Mouse (Mus musculus): ENCODE results near the gene Ppp1r12c. TPM values are rescaled to one million over a fixed set of nuclear protein-coding genes. Genes with fewer than 3 reads are reported as not detected.

Ppp1r12c gene
- total and polyA plus RNA-seq, 2 experiments from 2014 or later = 22.5 to 89.1 TPM

DNA sequence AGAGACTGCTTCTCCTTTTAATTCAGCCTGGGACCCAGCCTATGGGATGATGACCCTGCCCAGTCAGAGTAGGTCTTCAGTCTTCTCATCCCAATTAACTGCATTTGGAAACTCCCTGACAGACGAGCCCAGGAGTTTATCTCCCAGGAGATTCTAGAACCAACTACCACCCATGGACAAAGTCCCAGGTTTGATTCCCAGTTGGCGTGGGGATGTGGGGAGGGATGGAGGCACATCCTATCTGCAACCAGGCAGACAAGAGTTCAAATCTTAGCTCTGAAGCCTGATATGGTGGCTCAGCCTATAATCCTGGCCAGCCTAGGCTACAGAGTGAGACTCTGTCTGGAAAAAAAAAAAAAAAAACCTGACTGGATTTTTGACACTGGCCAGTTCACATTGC lies 63.8 kb downstream of the Ppp1r12c start:
- Histone ChIP-seq H3K4me2 (ENCODE audit: low read depth, low read length) (no peak overlapping the region), H3K9me3 (replicated peaks; ENCODE audit: control insufficient read depth, low read length) (no peaks in the 10 kb centered on the region), H3K4me1 (ENCODE audit: control insufficient read depth, insufficient read depth) (no peaks in the 10 kb centered on the region), H3K36me3 (replicated peaks; ENCODE audit: control insufficient read depth, insufficient read depth, low read length) (peaks cover 93% of the 10 kb centered on the region), H3K9ac (replicated peaks; ENCODE audit: low read depth, low read length) (no peak overlapping the region), H3K27ac (ENCODE audit: low read depth) (no peak overlapping the region), H3K4me3 (ENCODE audit: low read depth, low read length) (no peak overlapping the region), H3K27me3 (ENCODE audit: control insufficient read depth, insufficient read depth, low read length) (no peaks in the 10 kb centered on the region)
- no peak for TF ChIP-seq CTCF (IDR thresholded peaks at IDR 0.05; ENCODE audit: low read depth)
- TF ChIP-seq EP300 (IDR thresholded peaks at IDR 0.05; ENCODE audit: low read depth) = no peak
- 75% methylated on average over 2 of the region's 2 CpGs for WGBS
- no peak for DNase-seq (ENCODE audit: low spot score)
- ATAC-seq (ENCODE audit: insufficient read depth, low read depth) = no peak

DNA sequence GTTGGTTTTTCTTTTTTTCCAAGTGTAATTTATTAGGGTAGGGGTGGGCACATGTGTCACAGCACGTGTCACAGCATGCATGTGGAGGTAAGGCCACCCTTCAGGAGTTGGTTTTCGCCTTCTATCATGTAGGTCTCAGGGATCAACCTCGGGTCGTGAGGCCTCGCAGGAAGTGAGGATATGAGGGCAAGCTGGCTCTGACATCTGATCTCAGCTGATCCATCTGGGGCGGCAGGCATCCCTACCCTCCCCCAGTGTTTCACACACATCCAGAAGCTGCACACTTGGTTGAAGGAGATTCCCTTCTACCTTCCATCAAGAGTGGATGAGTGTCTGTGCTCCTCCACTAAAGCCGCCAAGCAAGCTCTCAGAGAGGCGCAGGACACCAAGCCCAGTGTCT lies 69.5 kb downstream of the Ppp1r12c start:
- Histone ChIP-seq H3K4me3 (ENCODE audit: low read depth, low read length) (no peak overlapping the region), H3K36me3 (replicated peaks; ENCODE audit: control insufficient read depth, insufficient read depth, low read length) (peaks cover 82% of the 10 kb centered on the region), H3K4me1 (ENCODE audit: control insufficient read depth, insufficient read depth) (no peaks in the 10 kb centered on the region), H3K27me3 (ENCODE audit: control insufficient read depth, insufficient read depth, low read length) (no peaks in the 10 kb centered on the region), H3K27ac (ENCODE audit: low read depth) (no peak overlapping the region), H3K4me2 (ENCODE audit: low read depth, low read length) (no peak overlapping the region), H3K9me3 (replicated peaks; ENCODE audit: control insufficient read depth, low read length) (no peaks in the 10 kb centered on the region), H3K9ac (replicated peaks; ENCODE audit: low read depth, low read length) (no peak overlapping the region)
- DNase-seq (ENCODE audit: low spot score) = no peak
- ATAC-seq (ENCODE audit: insufficient read depth, low read depth) = no peak
- no peak for TF ChIP-seq CTCF (IDR thresholded peaks at IDR 0.05; ENCODE audit: low read depth)
- no peak for TF ChIP-seq EP300 (IDR thresholded peaks at IDR 0.05; ENCODE audit: low read depth)
- 94% methylated on average over 8 of the region's 8 CpGs for WGBS

GRCm38 (mm10) chr7:4431548-4431947 lies 69.9 kb downstream of the Ppp1r12c start:
- no peaks in the 10 kb centered on the region for H3K27me3 ChIP-seq (ENCODE audit: control insufficient read depth, insufficient read depth, low read length)
- no peak overlapping the region for H3K4me2 ChIP-seq (ENCODE audit: low read depth, low read length)
- no peaks in the 10 kb centered on the region for H3K9me3 ChIP-seq (replicated peaks; ENCODE audit: control insufficient read depth, low read length)
- H3K9ac ChIP-seq (replicated peaks; ENCODE audit: low read depth, low read length) = no peak overlapping the region
- H3K36me3 ChIP-seq (replicated peaks; ENCODE audit: control insufficient read depth, insufficient read depth, low read length) = peaks cover 78% of the 10 kb centered on the region
- H3K4me1 ChIP-seq (ENCODE audit: control insufficient read depth, insufficient read depth) = no peaks in the 10 kb centered on the region
- H3K27ac ChIP-seq (ENCODE audit: low read depth) = no peak overlapping the region
- TF ChIP-seq EP300 (IDR thresholded peaks at IDR 0.05; ENCODE audit: low read depth) = no peak
- peak; percentile 92 for TF ChIP-seq CTCF (IDR thresholded peaks at IDR 0.05; ENCODE audit: low read depth)
- H3K4me3 ChIP-seq (ENCODE audit: low read depth, low read length) = no peak overlapping the region
- WGBS = 82% methylated on average over 6 of the region's 6 CpGs
- no peak for ATAC-seq (ENCODE audit: insufficient read depth, low read depth)
- peak; percentile 42 for DNase-seq (ENCODE audit: low spot score)

Small RNA genes lying within 50 kb of the gene (microRNA-seq; reads per million reads assigned to microRNA genes)
- not detected for gene Gm24605

Other genes starting within 250 kb of the Ppp1r12c start
- not detected in 2 replicates for gene Ncr1, start 164.0 kb downstream of the Ppp1r12c start, total RNA-seq (2014; rRNA removed; ENCODE audit: low replicate concordance)
- not detected in 2 replicates for gene Ncr1, start 164.0 kb downstream of the Ppp1r12c start, polyA plus RNA-seq (2015; fragmentation: Nextera tagmentation; extraction: Ambion mirVana)
- gene Gp6, start 103.9 kb downstream of the Ppp1r12c start, total RNA-seq (2014; rRNA removed; ENCODE audit: low replicate concordance) = 0.08 TPM in 1 of 2 replicates, not detected in the other
- gene Gp6, start 103.9 kb downstream of the Ppp1r12c start, polyA plus RNA-seq (2015; fragmentation: Nextera tagmentation; extraction: Ambion mirVana) = 0.08 TPM in 1 of 2 replicates, not detected in the other
- 19.4 and 70.3 TPM in 2 replicates for gene Rdh13, start 56.0 kb downstream of the Ppp1r12c start, total RNA-seq (2014; rRNA removed; ENCODE audit: low replicate concordance)
- gene Rdh13, start 56.0 kb downstream of the Ppp1r12c start, polyA plus RNA-seq (2015; fragmentation: Nextera tagmentation; extraction: Ambion mirVana) = 24.9 and 28.0 TPM in 2 replicates
- gene Eps8l1, start 41.0 kb downstream of the Ppp1r12c start, total RNA-seq (2014; rRNA removed; ENCODE audit: low replicate concordance) = 0.88 and 6.1 TPM in 2 replicates
- 1.00 and 4.0 TPM in 2 replicates for gene Eps8l1, start 41.0 kb downstream of the Ppp1r12c start, polyA plus RNA-seq (2015; fragmentation: Nextera tagmentation; extraction: Ambion mirVana)
- 27.4 and 28.3 TPM in 2 replicates for gene Tnnt1, start 14.7 kb upstream of the Ppp1r12c start, total RNA-seq (2014; rRNA removed; ENCODE audit: low replicate concordance)
- 93.7 and 106 TPM in 2 replicates for gene Tnnt1, start 14.7 kb upstream of the Ppp1r12c start, polyA plus RNA-seq (2015; fragmentation: Nextera tagmentation; extraction: Ambion mirVana)
- gene Tnni3, start 22.5 kb upstream of the Ppp1r12c start, total RNA-seq (2014; rRNA removed; ENCODE audit: low replicate concordance) = 4,764 and 5,473 TPM in 2 replicates
- gene Tnni3, start 22.5 kb upstream of the Ppp1r12c start, polyA plus RNA-seq (2015; fragmentation: Nextera tagmentation; extraction: Ambion mirVana) = 8,811 and 8,917 TPM in 2 replicates
- gene Dnaaf3, start 30.8 kb upstream of the Ppp1r12c start, total RNA-seq (2014; rRNA removed; ENCODE audit: low replicate concordance) = 0.11 and 2.6 TPM in 2 replicates
- 0.60 and 0.63 TPM in 2 replicates for gene Dnaaf3, start 30.8 kb upstream of the Ppp1r12c start, polyA plus RNA-seq (2015; fragmentation: Nextera tagmentation; extraction: Ambion mirVana)
- gene Syt5, start 45.9 kb upstream of the Ppp1r12c start, total RNA-seq (2014; rRNA removed; ENCODE audit: low replicate concordance) = 0.23 and 1.4 TPM in 2 replicates
- gene Syt5, start 45.9 kb upstream of the Ppp1r12c start, polyA plus RNA-seq (2015; fragmentation: Nextera tagmentation; extraction: Ambion mirVana) = 0.70 and 0.92 TPM in 2 replicates
- not detected in 2 replicates for gene Ptprh, start 102.4 kb upstream of the Ppp1r12c start, total RNA-seq (2014; rRNA removed; ENCODE audit: low replicate concordance)
- gene Ptprh, start 102.4 kb upstream of the Ppp1r12c start, polyA plus RNA-seq (2015; fragmentation: Nextera tagmentation; extraction: Ambion mirVana) = not detected in 2 replicates
- gene Tmem86b, start 129.7 kb upstream of the Ppp1r12c start, total RNA-seq (2014; rRNA removed; ENCODE audit: low replicate concordance) = 4.8 and 11.5 TPM in 2 replicates
- 0.33 and 0.82 TPM in 2 replicates for gene Tmem86b, start 129.7 kb upstream of the Ppp1r12c start, polyA plus RNA-seq (2015; fragmentation: Nextera tagmentation; extraction: Ambion mirVana)
- 101 and 146 TPM in 2 replicates for gene Ppp6r1, start 157.3 kb upstream of the Ppp1r12c start, total RNA-seq (2014; rRNA removed; ENCODE audit: low replicate concordance)
- 4.9 and 5.7 TPM in 2 replicates for gene Ppp6r1, start 157.3 kb upstream of the Ppp1r12c start, polyA plus RNA-seq (2015; fragmentation: Nextera tagmentation; extraction: Ambion mirVana)
- 138 and 156 TPM in 2 replicates for gene Hspbp1, start 183.4 kb upstream of the Ppp1r12c start, total RNA-seq (2014; rRNA removed; ENCODE audit: low replicate concordance)
- 69.8 and 72.9 TPM in 2 replicates for gene Hspbp1, start 183.4 kb upstream of the Ppp1r12c start, polyA plus RNA-seq (2015; fragmentation: Nextera tagmentation; extraction: Ambion mirVana)
- 7.1 and 10.9 TPM in 2 replicates for gene Brsk1, start 188.9 kb upstream of the Ppp1r12c start, total RNA-seq (2014; rRNA removed; ENCODE audit: low replicate concordance)
- gene Brsk1, start 188.9 kb upstream of the Ppp1r12c start, polyA plus RNA-seq (2015; fragmentation: Nextera tagmentation; extraction: Ambion mirVana) = 0.22 and 0.36 TPM in 2 replicates
- 0.23 TPM in 1 of 2 replicates, not detected in the other for gene Tmem150b, start 223.6 kb upstream of the Ppp1r12c start, total RNA-seq (2014; rRNA removed; ENCODE audit: low replicate concordance)
- not detected in 2 replicates for gene Tmem150b, start 223.6 kb upstream of the Ppp1r12c start, polyA plus RNA-seq (2015; fragmentation: Nextera tagmentation; extraction: Ambion mirVana)
- gene Kmt5c, start 238.4 kb upstream of the Ppp1r12c start, total RNA-seq (2014; rRNA removed; ENCODE audit: low replicate concordance) = 59.1 and 62.9 TPM in 2 replicates
- gene Kmt5c, start 238.4 kb upstream of the Ppp1r12c start, polyA plus RNA-seq (2015; fragmentation: Nextera tagmentation; extraction: Ambion mirVana) = 38.3 and 42.9 TPM in 2 replicates